Mouse (Mus musculus) hematopoietic multipotent progenitor cell, adult 10-12 weeks (in vitro differentiated cells): ENCODE results near the gene Ctsq. TPM values are rescaled to one million over a fixed set of nuclear protein-coding genes. Genes with fewer than 3 reads are reported as not detected.

ENCODE experiments used
- polyA plus RNA-seq: library from polyadenylated mRNA; stranded (reverse); fragments of >175 nt; gene quantifications from 2 replicates; pipeline ENCODE4 v1.2.3, GENCODE M21; 2012; ENCODE audit warnings: low replicate concordance

Gene Ctsq
- not detected in 2 replicates for polyA plus RNA-seq

DNA sequence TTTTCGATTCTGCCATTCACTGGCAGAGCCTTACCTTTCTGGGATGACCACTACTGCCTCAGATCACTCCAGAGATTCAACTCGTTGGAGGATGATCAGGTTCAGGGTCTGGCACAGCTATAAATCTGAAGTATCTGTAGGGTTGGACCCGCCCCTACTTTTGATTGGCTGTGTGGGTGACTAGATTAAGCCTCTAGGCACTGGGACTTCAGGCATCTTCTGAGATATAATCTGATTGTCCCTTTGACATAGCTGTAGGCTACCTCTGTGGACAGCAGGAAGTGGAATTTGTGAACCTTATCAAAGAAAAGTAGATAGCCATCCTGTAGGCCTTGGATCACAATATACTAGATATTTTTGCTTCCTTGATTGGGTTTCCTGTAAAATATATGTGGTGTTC is at the start of gene Ctsq:
Ctsq (minus strand) TSS at position 101 of the 400 bp plus-strand sequence.

GRCm38 (mm10) chr13:61005859-61006258 is 34.6 kb downstream of the Ctsq start, which contains the start of gene Ctsj:
Gene Ctsj (minus strand): TSS chr13:61005959.

Other genes starting within 250 kb of the Ctsq start
- not detected in 2 replicates for gene Ctsll3, start 237.8 kb downstream of the Ctsq start, polyA plus RNA-seq
- 0.85 TPM in 1 of 2 replicates, not detected in the other for gene 4930486L24Rik, start 176.2 kb downstream of the Ctsq start, polyA plus RNA-seq
- gene Gm49392, start 143.7 kb downstream of the Ctsq start, polyA plus RNA-seq = not detected in 2 replicates
- 0.29 and 0.31 TPM in 2 replicates for gene Ctla2b, start 143.2 kb downstream of the Ctsq start, polyA plus RNA-seq
- not detected in 2 replicates for gene Tpbpb, start 135.8 kb downstream of the Ctsq start, polyA plus RNA-seq
- gene Gm49393, start 105.0 kb downstream of the Ctsq start, polyA plus RNA-seq = not detected in 2 replicates
- gene Gm49391, start 104.1 kb downstream of the Ctsq start, polyA plus RNA-seq = 0.47 TPM in 1 of 2 replicates, not detected in the other
- gene Ctla2a, start 104.0 kb downstream of the Ctsq start, polyA plus RNA-seq = 2.0 and 3.2 TPM in 2 replicates
- gene Tpbpa, start 98.6 kb downstream of the Ctsq start, polyA plus RNA-seq = not detected in 2 replicates
- not detected in 2 replicates for gene Ctsj, start 34.7 kb downstream of the Ctsq start, polyA plus RNA-seq
- not detected in 2 replicates for gene Ctsr, start 123.6 kb upstream of the Ctsq start, polyA plus RNA-seq
- not detected in 2 replicates for gene Cts6, start 162.8 kb upstream of the Ctsq start, polyA plus RNA-seq
- gene Cts8, start 214.7 kb upstream of the Ctsq start, polyA plus RNA-seq = not detected in 2 replicates
- gene Gm49398, start 248.2 kb upstream of the Ctsq start, polyA plus RNA-seq = not detected in 2 replicates